Mouse (Mus musculus): ENCODE results near the gene Asna1.

Gene Asna1

GRCm38 (mm10) chr8:84997649-84998295, 27.3 kb downstream of the Asna1 start:
- in situ Hi-C loops (cut with MboI; ENCODE audit: low pct_unique_long_range_greater_than_20kb in 1 of 2, low sequenced_read_pairs in 2 of 2, unreplicated experiment in 1 of 2), result no loop called here

- in situ Hi-C loops (cut with MboI; ENCODE audit: low pct_unique_long_range_greater_than_20kb in 1 of 2, low sequenced_read_pairs in 2 of 2, unreplicated experiment in 1 of 2), result no loop called here
Measured at GRCm38 (mm10) chr8:84996978-84997377, 28.1 kb downstream of the Asna1 start.

- in situ Hi-C loops (cut with MboI; ENCODE audit: low pct_unique_long_range_greater_than_20kb in 1 of 2, low sequenced_read_pairs in 2 of 2, unreplicated experiment in 1 of 2), result no loop called here
Measured at GRCm38 (mm10) chr8:84995680-84996079, 29.4 kb downstream of the Asna1 start.

GRCm38 (mm10) chr8:84994375-84994774, 30.7 kb downstream of the Asna1 start:
- in situ Hi-C loops (cut with MboI; ENCODE audit: low pct_unique_long_range_greater_than_20kb in 1 of 2, low sequenced_read_pairs in 2 of 2, unreplicated experiment in 1 of 2), result no loop called here

GRCm38 (mm10) chr8:84990836-84991235, 34.2 kb downstream of the Asna1 start:
- in situ Hi-C loops (cut with MboI; ENCODE audit: low pct_unique_long_range_greater_than_20kb in 1 of 2, low sequenced_read_pairs in 2 of 2, unreplicated experiment in 1 of 2), result no loop called here

DNA sequence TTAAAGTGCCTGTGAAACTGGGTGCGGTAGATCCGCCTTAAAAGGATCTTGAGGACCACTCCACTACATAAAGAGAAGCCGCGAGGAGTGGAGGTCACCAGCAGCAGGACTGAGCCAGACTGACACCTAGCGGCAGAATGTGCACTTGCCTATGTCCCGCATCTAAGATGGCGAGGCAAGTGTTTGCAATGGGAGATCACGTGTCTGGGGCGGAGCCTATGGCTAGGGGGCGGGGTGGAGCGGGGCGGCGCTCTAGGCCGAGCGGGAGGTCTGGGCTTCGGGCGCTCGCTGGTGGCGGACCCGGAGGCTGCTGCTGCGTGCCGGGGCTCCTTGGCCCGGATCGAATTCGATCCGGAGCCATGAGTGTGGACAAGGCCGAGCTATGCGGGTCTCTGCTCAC, 34.7 kb downstream of the Asna1 start, which contains the start of gene Hook2:
Gene Hook2 (plus strand): TSS at position 255 of the 400 bp plus-strand sequence.
- in situ Hi-C loops (cut with MboI; ENCODE audit: low pct_unique_long_range_greater_than_20kb in 1 of 2, low sequenced_read_pairs in 2 of 2, unreplicated experiment in 1 of 2), result no loop called here

DNA sequence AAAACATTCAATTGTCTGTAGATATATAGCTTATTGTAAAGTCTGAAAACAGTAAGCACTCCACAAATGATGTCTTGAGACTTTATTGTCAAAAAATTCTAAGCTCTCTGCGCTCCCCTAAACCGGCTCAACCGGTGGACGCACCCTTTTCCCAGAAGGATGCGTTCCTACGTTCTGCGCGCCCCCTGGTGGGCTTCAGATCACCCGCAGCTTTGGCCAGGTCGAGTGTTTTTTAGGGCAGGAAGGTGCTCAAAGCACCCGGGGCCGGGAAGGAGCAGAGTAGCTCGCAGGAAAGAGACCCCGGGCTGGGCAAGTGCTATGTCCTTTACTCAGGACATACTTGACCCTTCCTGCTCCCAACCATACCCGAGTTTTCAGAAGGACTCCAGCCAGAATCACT, 35.3 kb downstream of the Asna1 start:
- in situ Hi-C loops (cut with MboI; ENCODE audit: low pct_unique_long_range_greater_than_20kb in 1 of 2, low sequenced_read_pairs in 2 of 2, unreplicated experiment in 1 of 2), result no loop called here

GRCm38 (mm10) chr8:84989311-84989731, 35.8 kb downstream of the Asna1 start:
- in situ Hi-C loops (cut with MboI; ENCODE audit: low pct_unique_long_range_greater_than_20kb in 1 of 2, low sequenced_read_pairs in 2 of 2, unreplicated experiment in 1 of 2), result no loop called here

DNA sequence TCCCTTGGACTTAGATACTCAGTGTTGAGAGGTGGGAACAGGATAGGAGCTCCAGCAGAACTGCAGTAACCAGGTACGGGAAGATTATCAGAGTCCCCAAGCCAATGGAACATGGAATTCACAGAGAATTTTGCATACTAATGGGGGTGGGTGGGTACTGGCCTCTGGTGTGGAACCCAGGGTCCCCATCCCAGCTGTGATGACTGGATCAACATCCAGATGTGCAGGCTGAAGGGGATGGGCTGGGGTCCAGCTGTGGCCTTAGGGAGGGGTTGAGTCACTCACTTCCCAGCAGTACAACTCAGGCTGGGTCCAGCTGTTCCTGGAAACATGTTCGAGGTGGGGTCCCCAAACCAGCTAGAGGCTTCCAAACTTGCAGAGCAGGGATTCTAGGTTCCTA, 37.2 kb downstream of the Asna1 start:
- in situ Hi-C loops (cut with MboI; ENCODE audit: low pct_unique_long_range_greater_than_20kb in 1 of 2, low sequenced_read_pairs in 2 of 2, unreplicated experiment in 1 of 2), result no loop called here

DNA sequence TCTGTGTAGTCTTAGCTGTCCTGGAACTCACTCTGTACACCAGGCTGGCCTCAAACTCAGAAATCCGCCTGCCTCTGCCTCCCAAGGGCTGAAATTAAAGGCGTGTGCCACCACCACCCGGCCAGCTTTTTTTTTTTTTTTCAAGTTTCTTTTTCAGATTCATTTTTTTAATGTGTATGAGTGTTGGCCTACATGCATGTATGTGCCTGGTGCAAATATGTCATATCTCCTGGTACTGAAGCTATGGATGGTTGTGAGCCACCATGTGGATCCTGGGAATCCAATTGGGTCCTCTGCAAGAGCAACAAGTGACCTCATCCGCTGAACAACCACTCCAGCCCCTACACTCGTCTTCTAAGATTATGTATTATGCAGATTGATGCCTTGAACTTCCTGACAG, 37.7 kb downstream of the Asna1 start:
- in situ Hi-C loops (cut with MboI; ENCODE audit: low pct_unique_long_range_greater_than_20kb in 1 of 2, low sequenced_read_pairs in 2 of 2, unreplicated experiment in 1 of 2), result no loop called here

- in situ Hi-C loops (cut with MboI; ENCODE audit: low pct_unique_long_range_greater_than_20kb in 1 of 2, low sequenced_read_pairs in 2 of 2, unreplicated experiment in 1 of 2), result no loop called here
Measured at GRCm38 (mm10) chr8:84986379-84986945, 38.6 kb downstream of the Asna1 start.

GRCm38 (mm10) chr8:84985684-84986378, 39.2 kb downstream of the Asna1 start:
- in situ Hi-C loops (cut with MboI; ENCODE audit: low pct_unique_long_range_greater_than_20kb in 1 of 2, low sequenced_read_pairs in 2 of 2, unreplicated experiment in 1 of 2), result no loop called here

- in situ Hi-C loops (cut with MboI; ENCODE audit: low pct_unique_long_range_greater_than_20kb in 1 of 2, low sequenced_read_pairs in 2 of 2, unreplicated experiment in 1 of 2), result no loop called here
Measured at GRCm38 (mm10) chr8:84985049-84985683, 39.9 kb downstream of the Asna1 start.

GRCm38 (mm10) chr8:84984294-84985048, 40.6 kb downstream of the Asna1 start:
- in situ Hi-C loops (cut with MboI; ENCODE audit: low pct_unique_long_range_greater_than_20kb in 1 of 2, low sequenced_read_pairs in 2 of 2, unreplicated experiment in 1 of 2), result no loop called here

DNA sequence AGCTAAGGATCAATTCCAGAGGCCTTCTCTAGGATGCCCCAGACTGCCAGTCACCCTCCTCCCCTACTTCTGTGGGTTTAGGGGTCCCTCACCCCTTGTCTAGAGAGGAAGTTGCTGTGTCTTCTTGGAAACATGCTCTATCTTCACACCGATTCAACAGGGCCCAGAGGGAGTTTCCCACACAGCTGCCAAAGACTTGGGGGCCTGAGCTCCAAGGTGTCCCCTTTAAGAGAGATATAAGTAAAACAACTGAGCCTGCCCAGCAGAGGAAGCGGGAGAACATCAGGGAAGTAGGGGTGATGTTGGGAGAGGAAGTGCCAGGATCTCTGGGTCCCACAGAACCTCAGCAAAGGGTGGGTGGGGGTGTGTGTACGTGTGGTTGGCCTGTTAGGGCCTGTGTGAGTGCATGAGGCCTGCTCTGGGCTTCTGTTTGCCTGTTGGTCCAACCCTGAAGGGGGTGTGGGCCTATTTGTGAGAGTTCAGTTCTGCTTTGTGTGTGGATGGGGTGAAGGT, 42.5 kb downstream of the Asna1 start:
- in situ Hi-C loops (cut with MboI; ENCODE audit: low pct_unique_long_range_greater_than_20kb in 1 of 2, low sequenced_read_pairs in 2 of 2, unreplicated experiment in 1 of 2), result no loop called here

- in situ Hi-C loops (cut with MboI; ENCODE audit: low pct_unique_long_range_greater_than_20kb in 1 of 2, low sequenced_read_pairs in 2 of 2, unreplicated experiment in 1 of 2), result no loop called here
Measured at GRCm38 (mm10) chr8:84981644-84982498, 43.2 kb downstream of the Asna1 start.

- in situ Hi-C loops (cut with MboI; ENCODE audit: low pct_unique_long_range_greater_than_20kb in 1 of 2, low sequenced_read_pairs in 2 of 2, unreplicated experiment in 1 of 2), result no loop called here
Measured at GRCm38 (mm10) chr8:84980622-84981358, 44.3 kb downstream of the Asna1 start.
